Mouse (Mus musculus) adrenal gland (tissue): ENCODE measurements at regions not wholly inside any gene's neighbourhood (a gene's known extent, or its start where the extent isn't known, plus 50 kb on each side); places are given as distances from the start of the nearest gene placed in this dataset.

Experiments used
- intact Hi-C: fragments of 180-260 bp; cut with DNase I; formaldehyde crosslinking; loops from one replicate; pipeline ENCODE4 v1.15.1; 2025

- intact Hi-C loops, result no loop called here
Observed at GRCm38 (mm10) chr2:78110335-78110734, 164.2 kb upstream of the Cwc22 start.

DNA sequence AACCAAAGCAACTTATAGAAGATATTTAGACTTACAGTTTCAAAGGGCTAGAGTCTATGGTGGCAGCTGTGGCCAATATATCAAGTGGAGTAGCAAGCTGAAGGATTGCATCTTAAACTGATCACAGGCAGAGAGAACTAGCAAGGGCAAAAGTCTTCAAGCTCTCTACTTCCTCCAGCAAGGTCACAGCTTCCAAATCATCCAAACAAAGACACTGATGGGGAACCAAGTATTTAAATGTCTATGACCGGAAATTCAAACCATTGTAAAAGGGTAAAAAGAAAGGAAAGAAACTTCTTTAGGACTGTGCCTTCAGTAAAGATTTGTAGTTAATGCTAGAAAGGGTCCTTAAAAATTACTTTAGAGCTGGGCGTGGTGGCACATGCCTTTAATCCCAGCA, 149.4 kb upstream of the Cwc22 start:
- intact Hi-C loops, result no loop called here

DNA sequence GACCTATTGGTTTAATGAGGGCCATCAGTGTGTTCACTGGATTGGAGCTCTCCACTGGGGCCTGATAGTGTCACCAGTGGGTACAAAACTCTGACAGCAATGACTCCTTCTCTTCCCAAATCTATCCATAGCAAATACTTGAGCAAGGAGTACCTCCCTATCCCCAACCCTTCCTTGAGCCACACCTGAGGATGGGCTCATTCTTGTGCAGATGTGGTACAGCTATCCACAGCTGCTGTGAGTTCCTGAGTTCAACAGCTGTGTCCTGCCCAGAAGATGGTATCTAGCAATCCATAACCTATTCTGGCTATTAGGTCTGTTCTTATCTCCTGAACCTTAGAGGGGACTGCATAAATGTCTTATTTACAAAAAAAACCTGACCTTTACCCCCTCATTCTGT, 148.7 kb upstream of the Cwc22 start:
- intact Hi-C loops, result no loop called here

- intact Hi-C loops, result no loop called here
Observed at GRCm38 (mm10) chr2:78064321-78065037, 118.3 kb upstream of the Cwc22 start.

- intact Hi-C loops, result no loop called here
Observed at GRCm38 (mm10) chr2:78059801-78060416, 113.7 kb upstream of the Cwc22 start.

DNA sequence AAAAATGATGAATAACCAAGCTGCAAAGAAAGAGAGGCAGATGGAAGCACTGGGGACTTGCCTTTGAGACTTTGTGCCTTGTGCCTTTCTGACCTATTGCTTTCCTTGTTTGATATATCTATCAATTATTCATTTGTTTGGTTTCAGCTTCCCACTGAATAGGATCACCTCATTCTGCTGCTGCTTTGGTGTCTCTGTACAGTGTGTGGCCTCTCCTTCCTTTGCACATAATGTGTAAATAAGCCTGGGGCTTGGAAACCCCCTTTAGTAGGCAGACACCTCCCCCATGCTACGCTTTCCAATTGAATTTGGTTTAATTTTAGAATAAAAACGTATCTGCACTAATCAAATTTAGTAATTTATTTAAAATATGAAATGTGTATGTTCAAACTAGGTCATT, 112.8 kb upstream of the Cwc22 start:
- intact Hi-C loops, result no loop called here

DNA sequence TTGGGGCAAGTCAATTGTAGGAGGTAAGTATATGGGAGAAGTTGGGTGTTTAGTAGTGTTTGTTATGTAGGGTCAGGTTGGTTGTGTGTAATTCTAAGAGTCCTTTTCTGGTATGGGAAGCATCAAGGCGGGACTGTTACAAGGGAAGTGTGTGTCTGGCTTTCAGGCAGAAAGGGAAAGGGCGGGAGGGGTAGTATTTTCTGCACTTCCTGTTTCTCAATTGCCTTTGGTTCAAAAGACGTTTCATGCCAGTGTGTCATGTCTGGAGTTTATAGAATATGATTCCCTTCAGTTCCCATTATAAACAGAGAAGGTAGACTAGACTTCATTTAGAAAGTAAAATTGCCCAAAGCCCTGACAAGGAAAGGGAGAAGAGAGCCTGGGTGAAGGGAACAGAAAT, 107.7 kb upstream of the Cwc22 start:
- intact Hi-C loops, result no loop called here

DNA sequence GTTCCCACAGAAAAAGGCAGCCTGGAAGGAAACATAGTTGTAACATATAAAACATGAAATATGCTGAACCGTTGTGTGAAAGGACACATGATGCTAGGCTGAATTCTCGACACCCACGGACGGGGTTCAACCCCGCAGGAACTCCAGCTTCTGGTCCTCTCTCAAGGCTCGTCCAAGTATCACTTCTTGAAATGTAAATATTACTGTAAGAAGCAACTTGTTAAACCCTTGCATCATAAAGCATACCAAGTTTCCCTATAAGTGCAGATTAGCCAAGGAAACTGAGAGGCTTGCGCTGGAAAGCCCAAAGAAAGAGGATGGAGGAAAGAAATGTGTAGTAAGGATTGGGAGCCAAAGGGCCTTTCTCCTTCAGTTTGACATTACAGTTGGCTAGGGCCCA, 104.4 kb upstream of the Cwc22 start:
- intact Hi-C loops, result no loop called here

GRCm38 (mm10) chr2:78049248-78049874, 103.2 kb upstream of the Cwc22 start:
- intact Hi-C loops, result loop anchor here (2.0 to 10.0 kb wide), 3 partner anchors 863 to 1445 kb away; no protein-coding TSS in a partner anchor

- intact Hi-C loops, result loop anchor here (2.0 to 10.0 kb wide), 3 partner anchors 864 to 1446 kb away; no protein-coding TSS in a partner anchor
Observed at GRCm38 (mm10) chr2:78048706-78049055, 102.5 kb upstream of the Cwc22 start.

- intact Hi-C loops, result loop anchor here (2.0 to 10.0 kb wide), 3 partner anchors 865 to 1447 kb away; no protein-coding TSS in a partner anchor
Observed at GRCm38 (mm10) chr2:78048030-78048705, 102.0 kb upstream of the Cwc22 start.

DNA sequence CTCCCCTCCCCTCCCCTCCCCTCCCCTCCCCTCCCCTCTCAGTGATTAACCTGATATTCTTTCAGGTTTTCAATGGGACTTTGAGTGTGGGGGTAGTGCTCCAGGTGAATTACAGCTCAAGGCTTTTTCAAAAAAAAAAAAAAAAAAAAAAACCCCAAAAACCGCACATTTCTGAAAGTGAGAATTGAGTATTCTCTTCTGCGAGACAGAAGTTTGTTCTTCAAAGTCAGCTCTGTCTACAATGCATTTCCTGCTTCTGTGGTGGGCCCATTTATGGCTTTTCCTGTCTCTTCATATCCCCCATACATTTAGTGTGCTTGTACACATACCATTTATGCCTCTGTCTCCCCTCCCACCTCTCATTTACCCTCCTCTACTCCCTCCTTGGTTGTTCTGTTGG, 81.1 kb upstream of the Cwc22 start:
- intact Hi-C loops, result loop anchor here (5.0 kb wide), 1 partner anchor 155 kb away; no protein-coding TSS in a partner anchor

DNA sequence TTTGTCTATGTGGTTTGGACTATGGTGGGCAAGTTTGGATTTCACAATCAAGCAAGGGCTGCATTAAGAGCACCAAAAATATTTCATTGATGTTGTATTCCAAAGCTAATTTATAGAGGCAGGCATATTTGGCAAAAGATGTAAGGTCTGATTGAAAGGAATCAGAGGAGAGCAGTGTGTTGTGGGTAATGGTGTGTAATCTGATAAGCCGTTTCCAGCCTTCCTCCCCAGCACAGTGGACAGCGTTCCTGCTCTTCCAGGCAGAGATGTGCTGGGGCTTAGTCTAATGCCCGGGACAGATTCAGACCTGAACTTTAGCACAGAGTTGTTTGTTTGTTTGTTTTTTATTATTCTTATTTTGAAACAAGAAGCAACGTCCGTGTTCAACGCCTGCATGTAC, 80.6 kb upstream of the Cwc22 start:
- intact Hi-C loops, result loop anchor here (5.0 kb wide), 1 partner anchor 155 kb away; no protein-coding TSS in a partner anchor

- intact Hi-C loops, result loop anchor here (5.0 kb wide), 1 partner anchor 154 kb away; no protein-coding TSS in a partner anchor
Observed at GRCm38 (mm10) chr2:78025651-78026435, 79.7 kb upstream of the Cwc22 start.

DNA sequence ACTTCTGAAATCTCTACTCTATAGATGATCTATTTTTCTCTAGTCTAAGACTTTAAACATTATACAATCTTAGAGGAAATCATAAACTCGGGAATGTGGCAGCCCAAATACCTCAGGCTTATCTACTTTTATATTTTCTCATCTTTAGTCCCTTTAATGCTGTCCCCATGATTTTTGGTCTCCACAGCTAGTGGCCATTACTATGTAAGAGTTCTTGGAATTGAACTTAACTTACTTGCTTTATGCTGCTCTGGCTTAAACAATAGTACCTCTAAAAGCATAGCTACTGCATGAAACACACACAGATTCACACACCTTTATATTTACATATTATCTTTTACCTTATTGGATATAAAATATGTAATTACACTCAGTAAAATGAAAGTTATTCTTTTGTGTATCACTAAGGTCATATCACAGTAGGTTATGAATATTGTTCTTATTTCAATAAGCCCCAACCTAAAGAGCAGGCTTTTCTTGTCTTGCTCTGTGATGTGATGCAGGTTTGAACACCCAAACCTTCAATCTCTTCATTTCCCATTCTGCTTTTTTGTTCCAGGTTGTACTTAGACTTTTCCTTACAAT, 78.9 kb upstream of the Cwc22 start:
- intact Hi-C loops, result loop anchor here (5.0 kb wide), 3 partner anchors 103 to 228 kb away; no protein-coding TSS in a partner anchor

- intact Hi-C loops, result loop anchor here (5.0 kb wide), 2 partner anchors 102 to 227 kb away; no protein-coding TSS in a partner anchor
Observed at GRCm38 (mm10) chr2:78023916-78024685, 77.9 kb upstream of the Cwc22 start.

DNA sequence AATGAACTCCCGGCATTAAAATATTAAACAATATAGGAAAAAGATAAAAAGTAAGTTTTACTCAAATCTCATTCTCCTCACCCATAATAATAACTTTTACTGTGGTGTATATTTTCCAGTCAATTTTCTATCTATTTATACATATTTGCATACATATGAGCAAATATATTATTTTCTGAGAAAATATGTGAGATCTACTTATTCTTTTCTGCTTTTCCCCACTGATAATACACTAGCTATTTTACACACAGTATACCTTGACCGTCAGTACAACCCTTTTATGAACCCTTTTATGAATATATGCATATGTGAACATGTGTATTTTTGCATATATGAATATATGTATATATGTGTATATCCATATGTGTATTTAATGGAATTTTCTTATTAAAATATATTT, 77.2 kb upstream of the Cwc22 start:
- intact Hi-C loops, result loop anchor here (5.0 kb wide), 2 partner anchors 101 to 226 kb away; no protein-coding TSS in a partner anchor

DNA sequence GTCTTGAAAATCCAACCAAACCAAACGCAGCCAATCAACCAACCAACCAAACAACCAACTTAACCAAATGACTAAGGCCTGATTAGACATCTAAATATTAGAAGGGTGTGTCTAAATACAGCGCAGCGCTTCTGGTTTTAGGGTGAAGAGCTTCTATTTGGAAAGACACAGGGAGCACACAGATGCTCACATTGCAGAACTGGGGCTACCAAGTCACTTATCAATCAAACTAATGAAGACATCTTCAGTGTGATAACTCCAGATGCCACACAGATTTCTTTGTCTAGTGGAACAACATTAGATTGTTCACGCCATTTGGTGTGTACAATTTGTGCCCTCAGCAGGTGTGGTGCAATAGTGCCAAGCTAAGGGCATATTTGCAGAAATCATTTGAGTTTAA, 76.6 kb upstream of the Cwc22 start:
- intact Hi-C loops, result loop anchor here (5.0 kb wide), 2 partner anchors 100 to 225 kb away; no protein-coding TSS in a partner anchor

DNA sequence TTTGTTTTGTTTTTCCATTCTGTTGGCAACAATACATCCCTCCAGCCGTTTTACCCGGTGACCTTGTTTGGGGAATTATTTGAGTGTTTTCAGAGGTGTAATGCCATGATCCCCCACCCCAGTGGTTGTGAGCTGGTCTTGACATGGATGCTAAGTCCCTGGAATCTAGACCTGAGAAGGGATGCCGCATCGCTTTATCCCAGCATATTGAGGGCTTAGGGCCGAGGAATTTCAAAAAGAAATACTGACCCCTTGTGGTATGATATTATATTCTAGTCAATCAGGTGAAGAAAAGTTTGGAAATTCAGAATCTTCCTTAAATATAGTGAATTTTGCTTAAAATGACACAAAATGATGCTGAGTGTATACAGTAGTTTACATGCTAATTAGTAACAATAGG, 75.7 kb upstream of the Cwc22 start:
- intact Hi-C loops, result loop anchor here (5.0 kb wide), 2 partner anchors 100 to 225 kb away; no protein-coding TSS in a partner anchor
